Mouse (Mus musculus): ENCODE data around the gene Tmprss11g. TPM values are rescaled to one million over a fixed set of nuclear protein-coding genes. Genes with fewer than 3 reads are reported as not detected.

The Tmprss11g gene
- 0.03 TPM in 2 replicates for polyA plus RNA-seq (2012; rRNA removed)

DNA sequence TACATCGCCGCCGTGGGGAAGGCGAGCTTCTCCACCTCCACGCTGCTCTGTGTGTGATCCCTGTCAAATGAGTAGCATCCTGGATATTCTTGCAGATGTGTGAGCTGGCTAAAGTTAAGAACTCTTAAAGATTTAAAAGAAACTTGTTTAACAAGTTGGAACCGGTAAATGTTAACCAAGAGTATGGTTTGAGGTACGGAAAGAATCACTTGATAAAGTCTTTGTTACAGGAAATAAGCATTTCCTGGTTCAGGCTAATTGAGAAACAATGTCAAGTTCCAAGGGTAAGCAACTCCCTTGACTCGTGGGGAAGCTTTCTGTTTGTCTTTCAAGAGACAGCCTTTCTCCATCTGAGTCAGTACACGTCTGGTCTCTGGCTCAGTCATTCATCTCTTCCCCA, at the start of gene Tmprss11g:
Gene Tmprss11g, minus strand, starts transcription at position 101 of the 400 bp plus-strand sequence.

DNA sequence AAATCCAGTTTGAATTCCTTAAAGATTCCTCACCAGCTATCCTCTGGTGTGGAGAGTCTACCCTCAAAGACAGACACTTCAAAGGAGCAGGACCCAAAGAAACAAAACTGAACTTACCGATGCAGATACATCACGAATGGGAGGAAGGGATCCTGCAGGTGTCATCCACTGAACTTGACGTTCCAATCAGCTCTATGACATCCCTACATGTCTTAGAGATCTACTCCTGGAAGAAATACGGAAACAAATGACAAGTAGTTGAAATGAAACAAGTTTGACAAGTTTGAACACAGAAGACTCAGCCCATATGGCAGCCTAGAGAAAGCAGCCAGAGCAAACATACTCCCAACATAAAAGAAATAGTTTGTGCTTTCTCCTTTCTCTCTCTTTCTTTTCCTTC, 49.5 kb downstream of the Tmprss11g start, which contains the start of gene Tmprss11a:
Gene Tmprss11a, minus strand, starts transcription at position 101 of the 400 bp plus-strand sequence.

Other genes with a start within 250 kb of the Tmprss11g start
- not detected in 2 replicates for gene Tmprss11c, start 229.3 kb downstream of the Tmprss11g start, polyA plus RNA-seq (2012; rRNA removed)
- gene Tmprss11d, start 145.2 kb downstream of the Tmprss11g start, polyA plus RNA-seq (2012; rRNA removed) = 0.03 and 0.23 TPM in 2 replicates
- 0.03 TPM in 2 replicates for gene Tmprss11a, start 49.6 kb downstream of the Tmprss11g start, polyA plus RNA-seq (2012; rRNA removed)
- 0.16 TPM in 1 of 2 replicates, not detected in the other for gene Tmprss11f, start 113.8 kb upstream of the Tmprss11g start, polyA plus RNA-seq (2012; rRNA removed)
- 0.01 TPM in 1 of 2 replicates, not detected in the other for gene Tmprss11b, start 157.8 kb upstream of the Tmprss11g start, polyA plus RNA-seq (2012; rRNA removed)
- 0.04 TPM in 1 of 2 replicates, not detected in the other for gene Tmprss11e, start 227.2 kb upstream of the Tmprss11g start, polyA plus RNA-seq (2012; rRNA removed)